In genomic region chr1:78820176-78820575, GRCm38 (mm10) we compare ENCODE assay signal across 9 mouse cellular contexts. TPM values are rescaled to one million over a fixed set of nuclear protein-coding genes. Genes with fewer than 3 reads are reported as not detected.
A peak's percentile ranks its signal among the peaks of the same experiment; 100 is the strongest.
DNase-seq lines count a peak whose midpoint lies in the region; ATAC-seq and TF ChIP-seq lines count a peak whose summit lies in the region.
"Had no signal": no experiment of that assay in that cellular context is flagged by ENCODE, and none has a peak within 500 bp of the region (broad histone marks: within the 10 kb centered on the region; RNA-seq: fewer than 3 reads in every experiment).

No protein-coding gene starts in this region.

- peaks cover 28% of the 10 kb centered on the region for H3K4me1 ChIP-seq in forebrain, embryonic 10.5 days
- H3K4me1 ChIP-seq in forebrain, embryonic 14.5 days (ENCODE audit: control insufficient read depth, insufficient read depth, low read length), result peaks cover 15% of the 10 kb centered on the region; the same call in 1 of the 2 replicates
- peaks cover 39% of the 10 kb centered on the region for H3K4me1 ChIP-seq in embryonic facial prominence, embryonic 12.5 days
- H3K4me1 ChIP-seq in heart, embryonic 13.5 days, result peaks cover 49% of the 10 kb centered on the region
- H3K4me1 ChIP-seq in lung, postnatal 0 days (ENCODE audit: insufficient read depth, low read depth, low read length), result no peaks in the 10 kb centered on the region; the same call in 1 of the 2 replicates

- TF ChIP-seq EP300 in lung, postnatal 0 days (IDR thresholded peaks at IDR 0.05), result no peak

- no peaks in the 10 kb centered on the region for H3K9me3 ChIP-seq in forebrain, embryonic 10.5 days
- no peaks in the 10 kb centered on the region for H3K9me3 ChIP-seq in forebrain, embryonic 14.5 days (replicated peaks; ENCODE audit: control insufficient read depth, low read length)
- no peaks in the 10 kb centered on the region for H3K9me3 ChIP-seq in embryonic facial prominence, embryonic 12.5 days
- H3K9me3 ChIP-seq in heart, embryonic 13.5 days, result no peaks in the 10 kb centered on the region
- H3K9me3 ChIP-seq in lung, postnatal 0 days (ENCODE audit: low read length), result no peaks in the 10 kb centered on the region

- no peaks in the 10 kb centered on the region for H3K27me3 ChIP-seq in forebrain, embryonic 10.5 days (ENCODE audit: poor library complexity, severe bottlenecking)
- no peaks in the 10 kb centered on the region for H3K27me3 ChIP-seq in forebrain, embryonic 14.5 days (replicated peaks; ENCODE audit: control insufficient read depth, insufficient read depth, low read length)
- H3K27me3 ChIP-seq in embryonic facial prominence, embryonic 12.5 days, result no peaks in the 10 kb centered on the region
- no peaks in the 10 kb centered on the region for H3K27me3 ChIP-seq in heart, embryonic 13.5 days (replicated peaks)
- no peaks in the 10 kb centered on the region for H3K27me3 ChIP-seq in lung, postnatal 0 days (replicated peaks; ENCODE audit: insufficient read depth, low read length)

- no peaks in the 10 kb centered on the region for H3K36me3 ChIP-seq in forebrain, embryonic 10.5 days (replicated peaks)
- no peaks in the 10 kb centered on the region for H3K36me3 ChIP-seq in forebrain, embryonic 14.5 days (ENCODE audit: control insufficient read depth, insufficient read depth, low read length)
- no peaks in the 10 kb centered on the region for H3K36me3 ChIP-seq in embryonic facial prominence, embryonic 12.5 days
- no peaks in the 10 kb centered on the region for H3K36me3 ChIP-seq in heart, embryonic 13.5 days
- H3K36me3 ChIP-seq in lung, postnatal 0 days (ENCODE audit: insufficient read depth, low read length), result no peaks in the 10 kb centered on the region

- no peak overlapping the region for H3K4me2 ChIP-seq in forebrain, embryonic 14.5 days (ENCODE audit: low read length)
- H3K4me2 ChIP-seq in embryonic facial prominence, embryonic 12.5 days (replicated peaks), result no peak overlapping the region
- no peak overlapping the region for H3K4me2 ChIP-seq in heart, embryonic 13.5 days
- peak overlapping the region; percentile 17; the same call in 1 of the 2 replicates for H3K4me2 ChIP-seq in lung, postnatal 0 days (replicated peaks; ENCODE audit: low read depth, low read length)

- H3K9ac ChIP-seq in forebrain, embryonic 14.5 days (ENCODE audit: low read length), result no peak overlapping the region
- H3K9ac ChIP-seq in embryonic facial prominence, embryonic 12.5 days, result no peak overlapping the region
- H3K9ac ChIP-seq in heart, embryonic 13.5 days, result peak overlapping the region; percentile 35; the same call in 1 of the 2 replicates
- no peak overlapping the region for H3K9ac ChIP-seq in lung, postnatal 0 days (replicated peaks; ENCODE audit: low read depth)
- H3K9ac ChIP-seq: liver, embryonic 14.5 days had no signal

- H3K4me3 ChIP-seq in forebrain, embryonic 10.5 days, result no peak overlapping the region
- no peak overlapping the region for H3K4me3 ChIP-seq in forebrain, embryonic 14.5 days (ENCODE audit: low read depth, low read length)
- H3K4me3 ChIP-seq in embryonic facial prominence, embryonic 12.5 days, result no peak overlapping the region
- H3K4me3 ChIP-seq in heart, embryonic 13.5 days, result no peak overlapping the region
- H3K4me3 ChIP-seq in lung, postnatal 0 days (ENCODE audit: low read depth, low read length), result no peak overlapping the region

- H3K27ac ChIP-seq in forebrain, embryonic 10.5 days, result peak overlapping the region; percentile 56; the same call in 1 of the 2 replicates
- no peak overlapping the region for H3K27ac ChIP-seq in forebrain, embryonic 14.5 days (ENCODE audit: low read depth, low read length)
- peak overlapping the region; percentile 65 for H3K27ac ChIP-seq in embryonic facial prominence, embryonic 12.5 days
- H3K27ac ChIP-seq in heart, embryonic 13.5 days (replicated peaks), result peak overlapping the region; percentile 84
- peak overlapping the region; percentile 57; the same call in 1 of the 2 replicates for H3K27ac ChIP-seq in lung, postnatal 0 days (ENCODE audit: low read length)
- H3K27ac ChIP-seq: liver, embryonic 14.5 days had no signal

- no peak for TF ChIP-seq CTCF in lung, postnatal 0 days (IDR thresholded peaks at IDR 0.05)

- DNase-seq in forebrain, embryonic 10.5 days (ENCODE audit: extremely low spot score, low spot score), result no peak
- DNase-seq in forebrain, embryonic 14.5 days (ENCODE audit: low spot score), result no peak
- DNase-seq in lung, postnatal 0 days (ENCODE audit: low spot score), result peak; percentile 59
- DNase-seq in cerebellum, postnatal 25 days, result no peak
- no peak for DNase-seq in right cerebral cortex, postnatal 4 days
- no peak for DNase-seq in spleen, postnatal 4 days (ENCODE audit: low spot score in 2 of 2)

- ATAC-seq in forebrain, embryonic 14.5 days, result no peak
- ATAC-seq in embryonic facial prominence, embryonic 12.5 days (ENCODE audit: insufficient number of reproducible peaks, insufficient read depth, low FRiP score, low TSS enrichment), result no peak
- ATAC-seq in heart, embryonic 13.5 days (ENCODE audit: extremely low read depth, insufficient number of reproducible peaks, low FRiP score, low TSS enrichment), result no peak
- peak; percentile 59 for ATAC-seq in lung, postnatal 0 days

- WGBS in forebrain, embryonic 10.5 days, result 68% methylated on average over 8 of the region's 8 CpGs
- WGBS in forebrain, embryonic 14.5 days, result 58% methylated on average over 8 of the region's 8 CpGs
- 28% methylated on average over 8 of the region's 8 CpGs for WGBS in embryonic facial prominence, embryonic 12.5 days
- 66% methylated on average over 8 of the region's 8 CpGs for WGBS in heart, embryonic 13.5 days
- 51% methylated on average over 8 of the region's 8 CpGs for WGBS in lung, postnatal 0 days

RNA-seq across cellular contexts. Expression of gene Kcne4, which starts 3.6 kb away (rescaled TPM):
- polyA plus RNA-seq in forebrain, embryonic 10.5 days (2016; fragmentation: Nextera tagmentation; extraction: Ambion mirVana), result 0.09 and 0.32 TPM in 2 replicates
- polyA plus RNA-seq in forebrain, embryonic 14.5 days (2014; fragmentation: Nextera tagmentation; extraction: Ambion mirVana), result 1.2 and 1.3 TPM in 2 replicates
- polyA plus RNA-seq in embryonic facial prominence, embryonic 12.5 days (2016; fragmentation: Nextera tagmentation; extraction: Ambion mirVana), result 4.3 and 4.4 TPM in 2 replicates
- polyA plus RNA-seq in heart, embryonic 13.5 days (2015; fragmentation: Nextera tagmentation; extraction: Ambion mirVana), result 4.1 and 4.2 TPM in 2 replicates
- polyA plus RNA-seq in lung, postnatal 0 days (2015; fragmentation: Nextera tagmentation; extraction: Ambion mirVana), result 10.1 and 12.6 TPM in 2 replicates
